Comparison of ENCODE assay signal across 30 mouse cellular contexts in genomic region chr8:45607012-45607411, GRCm38 (mm10).
DNase-seq lines count a peak whose midpoint lies in the region; ATAC-seq lines count a peak whose summit lies in the region.
"Had no signal": no experiment of that assay in that cellular context is flagged by ENCODE, and none has a peak within 500 bp of the region (broad histone marks: within the 10 kb centered on the region; RNA-seq: fewer than 3 reads in every experiment).

No protein-coding gene starts in this region.

- no peak overlapping the region for H3K27ac ChIP-seq in heart, embryonic 11.5 days (ENCODE audit: low read depth, low read length)
- H3K27ac ChIP-seq in heart, embryonic 14.5 days (replicated peaks in 1 of 2; ENCODE audit: control insufficient read depth in 1 of 2, insufficient read depth in 1 of 2, low read depth in 2 of 2, low read length in 2 of 2), result peak overlapping the region in 1 of 2 experiments; percentile 69; a peak in 3 of 4 replicates
- H3K27ac ChIP-seq in kidney, embryonic 16.5 days (ENCODE audit: low read length), result no peak overlapping the region
- H3K27ac ChIP-seq: embryonic facial prominence, embryonic 13.5 days; forebrain, embryonic 10.5 days; forebrain, embryonic 15.5 days; gastrocnemius, adult 2 months; hindbrain, embryonic 10.5 days; hindbrain, embryonic 15.5 days; layer of hippocampus, adult 2 months; limb, embryonic 13.5 days; liver, embryonic 13.5 days; macrophage had no signal

- no peaks in the 10 kb centered on the region for H3K9me3 ChIP-seq in heart, embryonic 11.5 days (replicated peaks; ENCODE audit: control insufficient read depth, low read length)
- no peaks in the 10 kb centered on the region for H3K9me3 ChIP-seq in heart, embryonic 14.5 days (ENCODE audit: control insufficient read depth, low read length)
- no peaks in the 10 kb centered on the region for H3K9me3 ChIP-seq in kidney, embryonic 16.5 days (ENCODE audit: low read length)
- H3K9me3 ChIP-seq: embryonic facial prominence, embryonic 13.5 days; forebrain, embryonic 10.5 days; forebrain, embryonic 15.5 days; hindbrain, embryonic 10.5 days; hindbrain, embryonic 15.5 days; limb, embryonic 13.5 days; liver, embryonic 13.5 days had no signal

- DNase-seq in heart, adult 18-20 months, result peak; percentile 59 to 75
- peak; percentile 58 for DNase-seq in heart, adult 8-10 months (ENCODE audit: low spot score)
- peak; percentile 11 for DNase-seq in heart, postnatal 25 days (ENCODE audit: low spot score)
- no peak for DNase-seq in adrenal gland, postnatal 36 days
- DNase-seq in embryo, embryonic 11 days, result no peak
- DNase-seq: adrenal gland, postnatal 14 days; cerebellum, adult 11-12 months; cerebellum, adult 9-11 months; gastrocnemius, adult 2 months; gastrocnemius, postnatal 36 days; kidney, adult 11 months; kidney, postnatal 25 days; liver, embryonic 13.5 days; lung, adult 18-20 months; midbrain, embryonic 14.5 days; right cerebral cortex, postnatal 25 days; thymus, postnatal 14 days had no signal

- H3K4me1 ChIP-seq in heart, embryonic 11.5 days (ENCODE audit: control insufficient read depth, insufficient read depth, low read length), result 0 out of 2 replicates have a peak, but pooled peaks cover 3% of the 10 kb centered on the region
- H3K4me1 ChIP-seq in heart, embryonic 14.5 days (ENCODE audit: control insufficient read depth in 2 of 2, insufficient read depth in 2 of 2, low read length in 2 of 2), result peaks cover 2 to 27% of the 10 kb centered on the region in 2 experiments
- H3K4me1 ChIP-seq in kidney, embryonic 16.5 days (ENCODE audit: insufficient read depth, low read length), result peaks cover 25% of the 10 kb centered on the region
- H3K4me1 ChIP-seq: hindbrain, embryonic 15.5 days; limb, embryonic 13.5 days; liver, embryonic 13.5 days had no signal

- no peak overlapping the region for H3K9ac ChIP-seq in heart, embryonic 11.5 days (ENCODE audit: low read depth, low read length)
- no peak overlapping the region for H3K9ac ChIP-seq in heart, embryonic 14.5 days (ENCODE audit: low read length)
- no peak overlapping the region for H3K9ac ChIP-seq in kidney, embryonic 16.5 days (replicated peaks; ENCODE audit: low read length)
- H3K9ac ChIP-seq: embryonic facial prominence, embryonic 13.5 days; forebrain, embryonic 15.5 days; hindbrain, embryonic 15.5 days; limb, embryonic 13.5 days; liver, embryonic 13.5 days had no signal

- H3K27me3 ChIP-seq in heart, embryonic 11.5 days (ENCODE audit: control insufficient read depth, insufficient read depth, low read length), result no peaks in the 10 kb centered on the region
- H3K27me3 ChIP-seq in heart, embryonic 14.5 days (ENCODE audit: control insufficient read depth, insufficient read depth, low read length), result no peaks in the 10 kb centered on the region
- no peaks in the 10 kb centered on the region for H3K27me3 ChIP-seq in kidney, embryonic 16.5 days (ENCODE audit: insufficient read depth, low read length)
- H3K27me3 ChIP-seq: embryonic facial prominence, embryonic 13.5 days; forebrain, embryonic 15.5 days; hindbrain, embryonic 15.5 days; limb, embryonic 13.5 days; liver, embryonic 13.5 days had no signal

- 28% methylated on average over 6 of the region's 6 CpGs for WGBS in heart, embryonic 11.5 days (ENCODE audit: insufficient replicate concordance)
- WGBS in heart, embryonic 14.5 days, result 7% methylated on average over 6 of the region's 6 CpGs
- 87% methylated on average over 6 of the region's 6 CpGs for WGBS in kidney, embryonic 16.5 days

- no peak overlapping the region for H3K4me2 ChIP-seq in heart, embryonic 11.5 days
- H3K4me2 ChIP-seq in heart, embryonic 14.5 days (ENCODE audit: low read length), result no peak overlapping the region
- H3K4me2 ChIP-seq in kidney, embryonic 16.5 days (replicated peaks; ENCODE audit: low read depth, low read length), result no peak overlapping the region
- H3K4me2 ChIP-seq: embryonic facial prominence, embryonic 13.5 days; forebrain, embryonic 15.5 days; hindbrain, embryonic 15.5 days; limb, embryonic 13.5 days; liver, embryonic 13.5 days had no signal

- no peak for ATAC-seq in heart, embryonic 11.5 days (replicated peaks; ENCODE audit: insufficient number of reproducible peaks, low FRiP score, low TSS enrichment)
- peak; percentile 86 for ATAC-seq in heart, embryonic 14.5 days (ENCODE audit: insufficient number of reproducible peaks, insufficient read depth, low FRiP score, low read depth)
- no peak for ATAC-seq in kidney, embryonic 16.5 days (ENCODE audit: low FRiP score, low TSS enrichment)
- ATAC-seq: forebrain, embryonic 15.5 days; inflammation-experienced regulatory T-cells, adult 6 months; lung, postnatal 0 days had no signal

- H3K4me3 ChIP-seq in heart, embryonic 11.5 days (ENCODE audit: low read depth, low read length), result no peak overlapping the region
- H3K4me3 ChIP-seq in heart, embryonic 14.5 days (ENCODE audit: control insufficient read depth in 1 of 2, insufficient read depth in 1 of 2, low read depth in 1 of 2, low read length in 2 of 2), result no peak overlapping the region
- no peak overlapping the region for H3K4me3 ChIP-seq in kidney, embryonic 16.5 days (ENCODE audit: low read length)
- H3K4me3 ChIP-seq: embryonic facial prominence, embryonic 13.5 days; forebrain, embryonic 10.5 days; forebrain, embryonic 15.5 days; gastrocnemius, adult 2 months; hindbrain, embryonic 10.5 days; hindbrain, embryonic 15.5 days; layer of hippocampus, adult 2 months; limb, embryonic 13.5 days; liver, embryonic 13.5 days had no signal

- intact Hi-C loops in heart, postnatal 25 days (cut with DNase I), result loop anchor here (5.0 kb wide), 1 partner anchor 55 kb away; no protein-coding TSS in a partner anchor

- H3K36me3 ChIP-seq in heart, embryonic 11.5 days (ENCODE audit: control insufficient read depth, insufficient read depth, low read length), result no peaks in the 10 kb centered on the region
- no peaks in the 10 kb centered on the region for H3K36me3 ChIP-seq in heart, embryonic 14.5 days (ENCODE audit: control insufficient read depth, insufficient read depth, low read length)
- H3K36me3 ChIP-seq in kidney, embryonic 16.5 days (ENCODE audit: insufficient read depth, low read length), result no peaks in the 10 kb centered on the region
- H3K36me3 ChIP-seq: embryonic facial prominence, embryonic 13.5 days; forebrain, embryonic 10.5 days; forebrain, embryonic 15.5 days; hindbrain, embryonic 10.5 days; hindbrain, embryonic 15.5 days; limb, embryonic 13.5 days; liver, embryonic 13.5 days had no signal

Comparison
In these comparisons a context has a peak if more than half of its experiments do, and no peak if none do; other contexts are left out.
1. DNase-seq: peak in heart, adult 18-20 months (2 of 2), heart, adult 8-10 months (single experiment) and heart, postnatal 25 days (single experiment); none in adrenal gland, postnatal 36 days (0 of 2) and embryo, embryonic 11 days (single experiment).